Mouse (Mus musculus) lung, postnatal 0 days (tissue): ENCODE measurements around the gene Btg2. TPM values are rescaled to one million over a fixed set of nuclear protein-coding genes. Genes with fewer than 3 reads are reported as not detected.

Source experiments
- ATAC-seq: fragments of 200-750 bp; cut with Nextera tagmentation; 2 replicates; pipeline ENCODE4 v1.8.0; 2017; ENCODE audit warnings: moderate library complexity
- DNase-seq: peaks from one replicate; pipeline ENCODE4 v3.0.0-alpha.2; 2016; ENCODE audit warnings: low spot score
- H3K27ac ChIP-seq: fragments of 300-500 bp; sonication (generic); 2 replicates; pipeline ENCODE4 v1.5.1; 2014; ENCODE audit warnings: antibody characterized with exemption, mild to moderate bottlenecking, low read length, mixed read lengths
- H3K27me3 ChIP-seq: fragments of 300-500 bp; sonication (generic); replicated peaks from 2 replicates; pipeline ENCODE4 v1.6.1; 2014; ENCODE audit warnings: low read length, mixed read lengths; ENCODE audit not compliant: insufficient read depth
- H3K36me3 ChIP-seq: fragments of 300-500 bp; sonication (generic); 2 replicates; pipeline ENCODE4 v1.6.1; 2014; ENCODE audit warnings: low read length, mixed read lengths; ENCODE audit not compliant: insufficient read depth
- H3K4me1 ChIP-seq: fragments of 300-500 bp; sonication (generic); 2 replicates; pipeline ENCODE4 v1.6.1; 2014; ENCODE audit warnings: antibody characterized with exemption, low read depth, low read length, mixed read lengths; ENCODE audit not compliant: insufficient read depth
- H3K4me2 ChIP-seq: fragments of 300-500 bp; sonication (generic); replicated peaks from 2 replicates; pipeline ENCODE4 v1.6.1; 2014; ENCODE audit warnings: low read depth, mild to moderate bottlenecking, low read length, moderate library complexity, mixed read lengths
- H3K4me3 ChIP-seq: fragments of 300-500 bp; sonication (generic); 2 replicates; pipeline ENCODE4 v1.5.1; 2014; ENCODE audit warnings: low read depth, low read length
- H3K9ac ChIP-seq: fragments of 300-500 bp; sonication (generic); replicated peaks from 2 replicates; pipeline ENCODE4 v1.6.1; 2014; ENCODE audit warnings: low read depth, mild to moderate bottlenecking
- H3K9me3 ChIP-seq: fragments of 300-500 bp; sonication (generic); 2 replicates; pipeline ENCODE4 v1.6.1; 2016; ENCODE audit warnings: low read length, mixed read lengths
- CTCF ChIP-seq: IDR thresholded peaks from 2 replicates; pipeline ENCODE4 v1.5.1; 2016; ENCODE audit warnings: antibody characterized with exemption, mild to moderate bottlenecking
- EP300 ChIP-seq: IDR thresholded peaks from 2 replicates; pipeline ENCODE4 v1.6.1; 2016; ENCODE audit warnings: antibody characterized with exemption, mild to moderate bottlenecking, control low read depth
- WGBS: fragments of 180-500 bp; shearing (Covaris S2); extraction: QIAGEN DNeasy Blood & Tissue Kit; methylation state at CpG from one replicate; pipeline ENCODE4 v1.1.7; 2014; 5-methylcytosine and 5-hydroxymethylcytosine counted together
- polyA plus RNA-seq: library from polyadenylated mRNA; unstranded; fragments of >200 nt; fragmentation: Nextera tagmentation; extraction: Ambion mirVana; gene quantifications from 2 replicates; pipeline ENCODE4 v1.2.1, GENCODE M21; 2015

Btg2 gene
- polyA plus RNA-seq, 1 experiment from 2014 or later = 184 TPM

DNA sequence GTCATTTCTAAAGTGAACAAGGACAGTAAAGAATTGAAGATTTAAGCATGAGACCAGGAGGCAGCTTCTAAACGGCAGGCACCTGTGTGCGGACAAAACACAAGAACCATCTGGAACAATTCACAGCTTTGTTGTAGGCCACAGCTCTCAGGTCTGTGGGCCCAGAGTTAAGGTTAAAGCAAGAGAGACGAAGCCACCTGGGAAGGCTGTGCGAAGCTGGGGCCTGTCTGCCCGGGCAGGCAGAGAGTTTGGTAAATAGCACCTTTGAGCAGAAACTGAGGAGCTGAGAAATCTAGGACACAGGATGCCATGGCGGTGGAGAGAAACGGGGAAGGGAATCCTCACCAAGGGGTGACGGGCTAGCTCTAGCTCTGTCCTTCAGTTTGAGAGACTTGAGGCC is 3.4 kb downstream of the Btg2 start:
- Histone ChIP-seq H3K4me1 (peaks cover 37% of the 10 kb centered on the region), H3K36me3 (peaks cover 30% of the 10 kb centered on the region), H3K9me3 (no peaks in the 10 kb centered on the region), H3K27me3 (no peaks in the 10 kb centered on the region), H3K4me2 (peak overlapping the region; percentile 85), H3K4me3 (peak overlapping the region; percentile 99), H3K27ac (peak overlapping the region; percentile 97), H3K9ac (peak overlapping the region; percentile 99)
- TF ChIP-seq CTCF (no peak), EP300 (no peak)
- DNase-seq (no peak), ATAC-seq (no peak)
- WGBS = 66% methylated on average over 8 of the region's 8 CpGs

GRCm38 (mm10) chr1:134074606-134075005 is 4.3 kb downstream of the Btg2 start:
- Histone ChIP-seq H3K27ac (peak overlapping the region; percentile 26; the same call in 1 of the 2 replicates), H3K36me3 (peaks cover 30% of the 10 kb centered on the region), H3K9me3 (no peaks in the 10 kb centered on the region), H3K27me3 (no peaks in the 10 kb centered on the region), H3K4me1 (peaks cover 32% of the 10 kb centered on the region), H3K4me3 (peak overlapping the region; percentile 0; the same call in 1 of the 2 replicates), H3K9ac (no peak overlapping the region), H3K4me2 (peak overlapping the region; percentile 85)
- WGBS = 57% methylated on average over 10 of the region's 10 CpGs
- DNase-seq = no peak
- no peak for ATAC-seq
- TF ChIP-seq CTCF = no peak
- TF ChIP-seq EP300 = no peak; the same call in 1 of the 2 replicates

- 50% methylated on average over 3 of the region's 3 CpGs for WGBS
- H3K9me3 ChIP-seq = no peaks in the 10 kb centered on the region
- H3K4me2 ChIP-seq = peak overlapping the region; percentile 85; the same call in 1 of the 2 replicates
- DNase-seq (no peak), ATAC-seq (no peak)
- H3K27ac ChIP-seq = peak overlapping the region; percentile 92; the same call in 1 of the 2 replicates
- peak; percentile 44; the same call in 1 of the 2 replicates for TF ChIP-seq EP300
- peak; percentile 30 for TF ChIP-seq CTCF
- no peak overlapping the region for H3K9ac ChIP-seq
- peaks cover 30% of the 10 kb centered on the region for H3K36me3 ChIP-seq
- H3K4me3 ChIP-seq = no peak overlapping the region
- peaks cover 33% of the 10 kb centered on the region for H3K4me1 ChIP-seq
- H3K27me3 ChIP-seq = no peaks in the 10 kb centered on the region
Observed at GRCm38 (mm10) chr1:134074184-134074583, 4.7 kb downstream of the Btg2 start.

GRCm38 (mm10) chr1:134073658-134074057 is 5.3 kb downstream of the Btg2 start:
- WGBS = 80% methylated on average over 1 of the region's 1 CpGs
- H3K9ac ChIP-seq = no peak overlapping the region
- no peak for TF ChIP-seq CTCF
- TF ChIP-seq EP300 = no peak
- no peaks in the 10 kb centered on the region for H3K9me3 ChIP-seq
- peak overlapping the region; percentile 92; the same call in 1 of the 2 replicates for H3K27ac ChIP-seq
- H3K4me1 ChIP-seq = peaks cover 33% of the 10 kb centered on the region
- H3K4me3 ChIP-seq = no peak overlapping the region
- no peak for ATAC-seq
- DNase-seq = no peak
- peak overlapping the region; percentile 14; the same call in 1 of the 2 replicates for H3K4me2 ChIP-seq
- H3K36me3 ChIP-seq = peaks cover 30% of the 10 kb centered on the region
- H3K27me3 ChIP-seq = no peaks in the 10 kb centered on the region

DNA sequence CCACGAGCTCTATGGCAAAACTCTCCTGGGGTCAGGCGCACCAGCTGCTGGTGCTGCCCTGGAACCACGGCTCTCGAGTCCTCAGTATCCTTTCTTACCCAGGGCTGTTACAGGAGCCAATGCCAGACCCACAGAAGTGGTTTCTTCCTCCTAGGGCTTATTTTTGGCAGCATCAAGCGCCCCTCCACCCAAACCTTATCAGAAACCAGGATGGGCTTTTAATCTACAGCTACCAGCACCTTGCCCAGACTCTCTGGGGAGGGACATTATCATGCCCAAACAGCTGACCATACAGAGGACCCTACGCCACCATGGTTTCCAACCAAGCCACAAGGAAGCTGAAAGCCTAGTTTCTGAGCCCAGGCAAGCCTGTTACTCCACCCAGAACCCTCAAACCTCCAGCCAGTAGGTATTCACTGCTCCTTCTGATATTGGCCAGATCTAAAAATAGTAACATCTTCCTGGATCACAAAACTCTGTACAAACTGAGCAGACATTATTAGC is 5.8 kb downstream of the Btg2 start:
- WGBS = 55% methylated on average over 6 of the region's 6 CpGs
- peaks cover 30% of the 10 kb centered on the region for H3K36me3 ChIP-seq
- H3K4me3 ChIP-seq = no peak overlapping the region
- no peaks in the 10 kb centered on the region for H3K9me3 ChIP-seq
- no peak for DNase-seq
- no peak for ATAC-seq
- no peak overlapping the region for H3K9ac ChIP-seq
- peak overlapping the region; percentile 92 for H3K27ac ChIP-seq
- TF ChIP-seq CTCF (no peak), EP300 (no peak)
- peaks cover 33% of the 10 kb centered on the region for H3K4me1 ChIP-seq
- H3K4me2 ChIP-seq = peak overlapping the region; percentile 14; the same call in 1 of the 2 replicates
- H3K27me3 ChIP-seq = no peaks in the 10 kb centered on the region

- Histone ChIP-seq H3K27ac (peak overlapping the region; percentile 92), H3K9me3 (no peaks in the 10 kb centered on the region), H3K4me1 (peaks cover 41% of the 10 kb centered on the region), H3K36me3 (peaks cover 21% of the 10 kb centered on the region), H3K27me3 (no peaks in the 10 kb centered on the region), H3K4me2 (no peak overlapping the region), H3K4me3 (no peak overlapping the region), H3K9ac (no peak overlapping the region)
- ATAC-seq (peak; percentile 69), DNase-seq (peak; percentile 92)
- WGBS = 24% methylated on average over 10 of the region's 10 CpGs
- TF ChIP-seq EP300 = peak; percentile 95
- no peak for TF ChIP-seq CTCF
Observed at GRCm38 (mm10) chr1:134071411-134072018, 7.4 kb downstream of the Btg2 start.
